Mouse (Mus musculus) forebrain, postnatal 0 days (tissue): Measurements from ENCODE around the gene Gpr160. TPM values are rescaled to one million over a fixed set of nuclear protein-coding genes. Genes with fewer than 3 reads are reported as not detected.

Experiments used
- ATAC-seq: fragments of 200-750 bp; cut with Nextera tagmentation; 2 replicates; pipeline ENCODE4 v1.8.0; 2017; ENCODE audit warnings: mild to moderate bottlenecking, moderate library complexity
- DNase-seq: peaks from one replicate; pipeline ENCODE4 v3.0.0-alpha.2; 2015
- H3K27ac ChIP-seq: fragments of 300-500 bp; sonication (generic); 2 replicates; pipeline ENCODE4 v1.5.1; 2014; ENCODE audit warnings: low read depth, mild to moderate bottlenecking, antibody characterized with exemption, low read length, moderate library complexity, mixed read lengths
- H3K27me3 ChIP-seq: fragments of 300-500 bp; sonication (generic); 2 replicates; pipeline ENCODE4 v1.6.1; 2014; ENCODE audit warnings: mild to moderate bottlenecking, low read length, mixed read lengths; ENCODE audit not compliant: insufficient read depth
- H3K36me3 ChIP-seq: fragments of 300-500 bp; sonication (generic); 2 replicates; pipeline ENCODE4 v1.6.1; 2014; ENCODE audit warnings: mild to moderate bottlenecking, moderate library complexity; ENCODE audit not compliant: insufficient read depth
- H3K4me1 ChIP-seq: fragments of 300-500 bp; sonication (generic); 2 replicates; pipeline ENCODE4 v1.6.1; 2014; ENCODE audit warnings: antibody characterized with exemption; ENCODE audit not compliant: insufficient read depth
- H3K4me2 ChIP-seq: fragments of 300-500 bp; sonication (generic); 2 replicates; pipeline ENCODE4 v1.6.1; 2014; ENCODE audit warnings: low read depth, mild to moderate bottlenecking, moderate library complexity
- H3K4me3 ChIP-seq: fragments of 300-500 bp; sonication (generic); 2 replicates; pipeline ENCODE4 v1.5.1; 2014; ENCODE audit warnings: low read depth, low read length, mixed read lengths
- H3K9ac ChIP-seq: fragments of 300-500 bp; sonication (generic); 2 replicates; pipeline ENCODE4 v1.6.1; 2014; ENCODE audit warnings: mild to moderate bottlenecking
- H3K9me3 ChIP-seq: fragments of 300-500 bp; sonication (generic); 2 replicates; pipeline ENCODE4 v1.6.1; 2016; ENCODE audit warnings: low read length
- CTCF ChIP-seq: sonication (generic); IDR thresholded peaks from 2 replicates; pipeline ENCODE4 v1.5.1; 2016; ENCODE audit warnings: antibody characterized with exemption, control low read depth, low read depth
- WGBS: fragments of 180-500 bp; shearing (Covaris S2); extraction: QIAGEN DNeasy Blood & Tissue Kit; methylation state at CpG from one replicate; pipeline ENCODE4 v1.1.7; 2014; 5-methylcytosine and 5-hydroxymethylcytosine counted together
- polyA plus RNA-seq: library from polyadenylated mRNA; unstranded; fragments of >200 nt; fragmentation: Nextera tagmentation; extraction: Ambion mirVana; gene quantifications from 2 replicates; pipeline ENCODE4 v1.2.1, GENCODE M21; 2015
- total RNA-seq: library from RNA; depleted of rRNA; stranded (reverse); fragments of >200 nt; gene quantifications from 2 replicates; pipeline ENCODE4 v1.2.3, GENCODE M21; 2014; rRNA removed

The Gpr160 gene
- total and polyA plus RNA-seq, 2 experiments from 2014 or later = 1.5 to 3.1 TPM

DNA sequence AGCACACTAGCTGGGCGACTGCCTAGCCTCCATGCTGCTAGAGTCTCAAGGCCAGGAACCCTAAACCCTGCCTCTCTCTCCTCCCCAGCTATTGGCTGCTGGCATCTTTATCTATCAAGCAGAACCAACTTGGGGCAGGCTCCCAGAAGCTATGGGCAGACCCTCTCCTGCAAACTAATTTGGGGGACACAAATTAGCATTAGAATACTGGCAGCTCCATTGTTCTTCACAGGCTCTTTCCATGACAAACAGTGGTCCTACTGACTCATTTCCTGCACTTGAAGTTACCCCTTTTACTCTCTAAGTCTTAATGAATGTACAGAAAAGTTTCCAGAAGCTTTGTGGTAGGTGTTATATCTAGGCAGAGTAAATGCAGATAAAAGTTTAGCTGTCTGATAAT is 33.3 kb downstream of the Gpr160 start:
- Histone ChIP-seq H3K9ac (no peak overlapping the region), H3K27ac (no peak overlapping the region), H3K4me2 (no peak overlapping the region), H3K4me1 (no peaks in the 10 kb centered on the region), H3K9me3 (no peaks in the 10 kb centered on the region), H3K36me3 (no peaks in the 10 kb centered on the region), H3K27me3 (no peaks in the 10 kb centered on the region), H3K4me3 (no peak overlapping the region)
- DNase-seq (no peak), ATAC-seq (no peak)
- 7% methylated on average over 1 of the region's 1 CpGs for WGBS
- TF ChIP-seq CTCF = no peak

DNA sequence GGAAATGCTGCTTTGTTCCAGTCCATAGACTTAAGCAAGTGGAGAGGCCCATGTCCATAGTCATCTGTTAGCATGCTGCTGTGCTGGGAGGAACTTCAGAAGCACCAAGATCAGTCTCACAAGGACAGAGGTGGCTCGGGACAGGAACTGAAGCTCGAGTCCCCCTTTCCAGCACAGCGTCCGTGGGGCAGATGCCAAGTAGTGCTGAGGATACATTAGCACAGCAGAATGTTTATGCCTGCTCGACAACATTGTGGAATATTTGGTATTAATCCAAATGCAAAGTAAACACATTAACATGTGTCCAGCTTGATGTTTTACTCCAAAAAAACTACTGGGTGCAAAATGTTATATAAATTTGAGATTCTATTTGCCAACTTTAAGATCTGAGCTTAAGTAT is 41.0 kb downstream of the Gpr160 start:
- Histone ChIP-seq H3K27ac (no peak overlapping the region), H3K36me3 (peaks cover 25% of the 10 kb centered on the region; the same call in 1 of the 2 replicates), H3K4me1 (no peaks in the 10 kb centered on the region), H3K9ac (no peak overlapping the region), H3K27me3 (no peaks in the 10 kb centered on the region), H3K9me3 (no peaks in the 10 kb centered on the region), H3K4me3 (no peak overlapping the region), H3K4me2 (no peak overlapping the region)
- no peak for TF ChIP-seq CTCF
- ATAC-seq (no peak), DNase-seq (no peak)
- WGBS = 65% methylated on average over 5 of the region's 5 CpGs

DNA sequence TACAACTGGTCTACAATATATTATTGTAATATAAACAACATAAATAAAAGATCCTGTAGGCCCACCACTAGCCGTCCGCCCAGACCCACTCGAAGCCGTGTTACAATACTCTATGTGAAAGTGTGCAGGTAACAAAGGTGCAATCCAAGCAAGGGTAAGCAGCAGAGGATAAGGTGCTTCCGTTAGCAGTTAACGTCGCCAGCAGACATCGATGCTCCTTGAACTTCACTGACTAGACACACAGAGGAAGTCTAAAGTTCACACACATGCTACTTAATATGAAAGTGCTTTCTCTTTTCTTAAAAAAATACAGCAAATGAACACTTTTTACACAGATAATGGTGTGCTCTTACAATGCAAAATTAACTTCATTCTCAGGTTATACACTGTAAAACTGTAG is 43.7 kb downstream of the Gpr160 start:
- TF ChIP-seq CTCF = no peak
- WGBS = 94% methylated on average over 8 of the region's 8 CpGs
- Histone ChIP-seq H3K27ac (no peak overlapping the region), H3K36me3 (peaks cover 28% of the 10 kb centered on the region; the same call in 1 of the 2 replicates), H3K27me3 (no peaks in the 10 kb centered on the region), H3K9ac (no peak overlapping the region), H3K4me3 (no peak overlapping the region), H3K4me2 (no peak overlapping the region), H3K4me1 (no peaks in the 10 kb centered on the region), H3K9me3 (no peaks in the 10 kb centered on the region)
- DNase-seq = no peak
- ATAC-seq = no peak

DNA sequence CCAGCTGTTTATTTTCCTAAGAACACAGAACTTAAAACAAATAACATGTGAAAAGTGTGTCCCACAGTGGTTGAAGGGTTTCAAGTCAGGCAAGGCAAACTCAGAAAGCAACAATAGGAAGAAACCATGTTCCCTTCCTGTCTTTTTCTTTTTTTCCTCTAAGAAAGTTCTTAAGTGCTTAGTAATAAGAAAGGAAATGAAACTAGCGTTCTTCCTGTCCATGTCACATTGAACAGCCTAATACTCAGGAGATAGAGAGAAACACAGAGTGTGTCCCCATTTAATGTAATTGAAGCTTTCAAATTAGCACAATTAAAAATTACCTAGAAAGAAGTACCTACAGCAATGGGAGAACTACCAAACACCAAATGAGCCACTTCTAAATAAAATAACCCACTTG is 48.9 kb downstream of the Gpr160 start:
- no peak overlapping the region for H3K9ac ChIP-seq
- no peaks in the 10 kb centered on the region for H3K27me3 ChIP-seq
- no peak overlapping the region for H3K27ac ChIP-seq
- H3K4me3 ChIP-seq = no peak overlapping the region
- no peaks in the 10 kb centered on the region for H3K9me3 ChIP-seq
- DNase-seq (no peak), ATAC-seq (no peak)
- no peaks in the 10 kb centered on the region for H3K4me1 ChIP-seq
- TF ChIP-seq CTCF = no peak
- WGBS = 96% methylated on average over 1 of the region's 1 CpGs
- no peak overlapping the region for H3K4me2 ChIP-seq
- peaks cover 41% of the 10 kb centered on the region for H3K36me3 ChIP-seq

DNA sequence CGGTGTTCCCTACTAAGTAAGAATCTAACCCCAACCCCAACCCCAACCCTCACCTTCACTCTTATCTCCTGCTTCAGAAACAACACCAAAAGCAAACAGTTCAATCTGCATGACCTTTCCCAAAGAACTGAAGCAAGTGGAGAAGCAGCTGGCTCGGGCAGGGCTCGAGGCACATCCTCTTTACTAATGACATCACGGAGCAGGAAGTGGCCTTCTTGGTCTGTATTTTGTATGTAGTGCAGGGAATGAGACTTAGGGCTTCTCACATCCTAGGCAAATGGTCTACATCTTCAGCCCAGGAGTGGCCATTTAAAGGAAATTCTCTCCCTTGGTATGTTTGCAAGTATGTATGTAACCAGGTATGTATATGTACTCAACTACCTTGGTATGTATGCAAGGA is 61.4 kb downstream of the Gpr160 start:
- Histone ChIP-seq H3K9ac (no peak overlapping the region), H3K4me2 (no peak overlapping the region), H3K27ac (no peak overlapping the region), H3K4me3 (no peak overlapping the region), H3K36me3 (peaks cover 29% of the 10 kb centered on the region), H3K9me3 (no peaks in the 10 kb centered on the region), H3K27me3 (no peaks in the 10 kb centered on the region), H3K4me1 (no peaks in the 10 kb centered on the region)
- WGBS = 90% methylated on average over 4 of the region's 4 CpGs
- TF ChIP-seq CTCF = no peak
- ATAC-seq (no peak), DNase-seq (no peak)

- Histone ChIP-seq H3K9me3 (no peaks in the 10 kb centered on the region), H3K4me2 (no peak overlapping the region), H3K27me3 (no peaks in the 10 kb centered on the region), H3K36me3 (peaks cover 28% of the 10 kb centered on the region), H3K4me1 (no peaks in the 10 kb centered on the region), H3K9ac (no peak overlapping the region), H3K4me3 (no peak overlapping the region), H3K27ac (no peak overlapping the region)
- 93% methylated on average over 3 of the region's 3 CpGs for WGBS
- no peak for ATAC-seq
- no peak for TF ChIP-seq CTCF
- DNase-seq = no peak
Observed at GRCm38 (mm10) chr3:30927664-30928063, 71.9 kb downstream of the Gpr160 start.

GRCm38 (mm10) chr3:30929828-30930227 is 74.1 kb downstream of the Gpr160 start:
- WGBS = 42% methylated on average over 3 of the region's 3 CpGs

GRCm38 (mm10) chr3:30934384-30934783 is 78.6 kb downstream of the Gpr160 start:
- Histone ChIP-seq H3K36me3 (peaks cover 39% of the 10 kb centered on the region), H3K9ac (no peak overlapping the region), H3K27ac (no peak overlapping the region), H3K4me3 (no peak overlapping the region), H3K4me2 (no peak overlapping the region), H3K9me3 (no peaks in the 10 kb centered on the region), H3K4me1 (no peaks in the 10 kb centered on the region), H3K27me3 (no peaks in the 10 kb centered on the region)
- ATAC-seq = no peak
- TF ChIP-seq CTCF = no peak
- no peak for DNase-seq

More at GRCm38 (mm10) chr3:30929828-30930227, 74.1 kb downstream of the Gpr160 start:
- H3K9me3 ChIP-seq = no peaks in the 10 kb centered on the region
- no peaks in the 10 kb centered on the region for H3K27me3 ChIP-seq
- DNase-seq = no peak
- H3K36me3 ChIP-seq = peaks cover 30% of the 10 kb centered on the region
- H3K4me1 ChIP-seq = no peaks in the 10 kb centered on the region
- H3K4me2 ChIP-seq = no peak overlapping the region
- H3K27ac ChIP-seq = no peak overlapping the region
- H3K9ac ChIP-seq = no peak overlapping the region
- no peak overlapping the region for H3K4me3 ChIP-seq
- no peak for ATAC-seq
- TF ChIP-seq CTCF = no peak

Other genes starting within 250 kb of the Gpr160 start
- not detected in 2 replicates for gene Lrriq4, start 211.4 kb upstream of the Gpr160 start, total RNA-seq
- gene Lrriq4, start 211.4 kb upstream of the Gpr160 start, polyA plus RNA-seq = not detected in 2 replicates
- gene Lrrc34, start 208.1 kb upstream of the Gpr160 start, total RNA-seq = 1.7 and 2.1 TPM in 2 replicates
- 1.6 and 1.7 TPM in 2 replicates for gene Lrrc34, start 208.1 kb upstream of the Gpr160 start, polyA plus RNA-seq
- not detected in 2 replicates for gene Lrrc31, start 156.1 kb upstream of the Gpr160 start, total RNA-seq
- gene Lrrc31, start 156.1 kb upstream of the Gpr160 start, polyA plus RNA-seq = not detected in 2 replicates
- 0.33 and 0.38 TPM in 2 replicates for gene Samd7, start 109.7 kb upstream of the Gpr160 start, total RNA-seq
- 0.04 and 0.11 TPM in 2 replicates for gene Samd7, start 109.7 kb upstream of the Gpr160 start, polyA plus RNA-seq
- gene Sec62, start 63.1 kb upstream of the Gpr160 start, total RNA-seq = 66.7 and 72.1 TPM in 2 replicates
- gene Sec62, start 63.1 kb upstream of the Gpr160 start, polyA plus RNA-seq = 88.5 and 92.8 TPM in 2 replicates
- 19.8 and 26.2 TPM in 2 replicates for gene Phc3, start 113.5 kb downstream of the Gpr160 start, total RNA-seq
- gene Phc3, start 113.5 kb downstream of the Gpr160 start, polyA plus RNA-seq = 3.4 and 6.0 TPM in 2 replicates
- gene Prkci, start 139.8 kb downstream of the Gpr160 start, total RNA-seq = 37.6 and 41.6 TPM in 2 replicates
- gene Prkci, start 139.8 kb downstream of the Gpr160 start, polyA plus RNA-seq = 13.6 and 19.5 TPM in 2 replicates
- 46.2 and 51.3 TPM in 2 replicates for gene Skil, start 239.1 kb downstream of the Gpr160 start, total RNA-seq
- gene Skil, start 239.1 kb downstream of the Gpr160 start, polyA plus RNA-seq = 17.2 and 22.7 TPM in 2 replicates